Mouse (Mus musculus): Measurements from ENCODE around the gene Fbxo7.

GRCm38 (mm10) chr10:86011172-86011571 is 10.6 kb upstream of the Fbxo7 start:
- TF ChIP-seq CTCF (IDR thresholded peaks at IDR 0.05; ENCODE audit: low read depth) = no peak
- no peak for TF ChIP-seq EP300 (IDR thresholded peaks at IDR 0.05; ENCODE audit: low read depth)
